Mouse (Mus musculus) kidney, postnatal 4 days (tissue): Measurements from ENCODE around the gene Sppl2a.
"Not testable (repeated sequence)": the region's sequence is repeated elsewhere in the genome, so short reads cannot be mapped to it uniquely, and the experiment has no call there.

Experiments used
- DNase-seq, 2 experiments: peaks; one replicate each; pipeline ENCODE4 v3.0.0; 2021; ENCODE audit warnings: mixed read lengths in 2 of 2

The Sppl2a gene

GRCm38 (mm10) chr2:126892316-126892715 lies 40.7 kb downstream of the Sppl2a start:
- DNase-seq: no peak

GRCm38 (mm10) chr2:126891743-126892142 lies 41.3 kb downstream of the Sppl2a start:
- no peak for DNase-seq

DNA sequence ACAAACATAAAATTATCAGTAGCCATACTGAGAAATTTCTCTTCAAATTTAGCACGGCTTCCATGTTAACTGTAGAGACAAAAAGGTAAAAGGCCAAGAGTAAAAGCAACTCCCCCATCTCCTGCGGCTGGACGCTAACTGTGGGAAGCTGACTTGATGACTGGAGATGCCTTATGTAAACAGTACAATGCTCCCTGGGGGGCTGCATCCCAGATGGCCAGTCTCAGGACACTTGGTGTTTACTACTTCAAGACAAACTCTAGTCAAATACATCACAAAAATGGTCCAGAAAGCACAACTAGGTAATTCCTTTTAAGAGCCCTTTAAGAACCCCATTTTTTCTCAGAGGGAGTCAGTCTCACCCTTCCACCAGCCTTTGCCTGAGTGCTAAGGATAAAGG lies 45.9 kb downstream of the Sppl2a start:
- no peak for DNase-seq

DNA sequence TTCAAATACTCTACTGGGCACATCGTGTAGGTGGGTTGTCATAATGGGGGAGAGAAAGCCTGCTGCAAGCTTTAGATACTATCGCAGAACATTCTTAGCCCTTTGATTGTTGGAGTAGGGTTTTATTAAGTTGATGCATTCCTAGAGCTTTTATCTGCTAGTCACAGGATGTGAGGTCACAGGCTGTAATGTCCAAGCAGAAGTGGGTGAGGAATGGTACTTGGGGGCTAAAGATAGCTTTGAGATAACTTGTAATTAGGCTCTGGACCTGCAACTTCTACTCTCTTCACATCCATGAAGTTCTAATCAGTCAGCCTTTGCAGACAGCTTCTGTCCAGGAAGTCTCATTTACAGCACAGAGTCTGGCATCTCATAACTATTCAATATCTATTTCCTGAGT lies 47.2 kb downstream of the Sppl2a start:
- no peak for DNase-seq

GRCm38 (mm10) chr2:126882711-126883110 lies 50.3 kb downstream of the Sppl2a start:
- DNase-seq: not testable (repeated sequence)

DNA sequence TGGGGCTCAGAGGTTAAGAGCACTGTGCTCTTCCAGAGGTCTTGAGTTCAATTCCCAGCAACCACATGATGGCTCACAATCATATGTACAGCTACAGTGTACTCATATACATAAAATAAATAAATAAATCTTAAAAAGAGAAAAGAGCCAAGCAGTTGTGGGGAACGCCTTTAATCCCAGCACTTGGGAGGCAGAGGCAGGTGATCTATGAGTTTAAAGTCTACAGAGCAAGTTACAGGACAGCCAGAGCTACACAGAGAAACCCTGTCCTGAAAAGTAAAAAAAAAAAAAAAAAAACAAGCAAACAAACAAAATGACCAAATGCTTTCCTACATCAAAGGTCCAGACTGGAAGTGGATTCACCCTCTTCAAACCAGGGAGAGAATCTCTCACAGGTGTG lies 55.0 kb downstream of the Sppl2a start:
- no peak for DNase-seq

DNA sequence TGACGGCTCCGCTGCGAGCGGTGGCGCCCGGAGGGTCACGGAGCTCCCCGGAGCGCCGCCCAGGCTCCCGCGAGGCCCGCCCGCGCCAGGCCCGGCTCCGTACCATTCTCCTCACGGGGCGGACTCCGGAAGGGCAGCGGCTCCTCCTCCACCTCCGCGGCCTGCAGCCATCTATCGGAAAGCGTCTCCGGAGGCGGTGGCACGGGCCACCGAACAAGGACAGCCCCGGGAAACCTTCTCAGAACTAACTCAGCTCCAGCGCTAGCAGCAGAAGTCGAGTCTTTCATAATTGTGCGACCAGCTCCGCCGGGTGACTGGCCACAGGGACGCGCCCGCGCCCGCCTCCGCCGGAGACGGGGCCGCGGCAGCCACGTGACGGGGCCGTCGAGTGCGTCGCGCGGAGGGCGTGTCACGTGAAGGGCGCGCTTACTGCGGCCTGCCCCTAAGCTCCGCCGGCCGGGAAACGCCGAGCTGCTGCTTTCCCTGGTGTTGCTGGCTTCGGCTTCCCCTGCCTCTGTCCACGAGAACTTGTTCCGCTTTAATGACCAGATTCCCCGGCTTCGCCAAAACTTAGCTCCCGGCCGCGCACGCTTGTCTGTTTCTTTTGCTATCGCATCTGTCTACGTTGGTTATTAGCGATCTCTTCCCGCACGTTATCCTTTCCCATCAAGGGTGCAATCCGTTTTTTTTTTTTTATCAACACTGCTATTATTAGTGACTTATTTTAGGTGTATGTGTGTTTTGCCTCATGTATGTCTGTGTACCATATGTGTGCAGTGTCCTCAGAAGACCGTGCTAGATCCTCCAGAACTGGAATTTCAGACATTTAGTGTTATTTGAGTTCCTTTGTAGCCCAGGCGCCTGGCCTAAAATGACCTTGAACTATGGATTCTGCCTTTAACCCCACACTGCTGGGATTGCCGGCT lies 56.9 kb downstream of the Sppl2a start, which contains the start of gene Trpm7:
Gene Trpm7, minus strand, starts transcription at position 360 of the 926 bp plus-strand sequence.
- DNase-seq: peak; percentile 93 to 96

GRCm38 (mm10) chr2:126875516-126875835 lies 57.6 kb downstream of the Sppl2a start:
- no peak for DNase-seq

DNA sequence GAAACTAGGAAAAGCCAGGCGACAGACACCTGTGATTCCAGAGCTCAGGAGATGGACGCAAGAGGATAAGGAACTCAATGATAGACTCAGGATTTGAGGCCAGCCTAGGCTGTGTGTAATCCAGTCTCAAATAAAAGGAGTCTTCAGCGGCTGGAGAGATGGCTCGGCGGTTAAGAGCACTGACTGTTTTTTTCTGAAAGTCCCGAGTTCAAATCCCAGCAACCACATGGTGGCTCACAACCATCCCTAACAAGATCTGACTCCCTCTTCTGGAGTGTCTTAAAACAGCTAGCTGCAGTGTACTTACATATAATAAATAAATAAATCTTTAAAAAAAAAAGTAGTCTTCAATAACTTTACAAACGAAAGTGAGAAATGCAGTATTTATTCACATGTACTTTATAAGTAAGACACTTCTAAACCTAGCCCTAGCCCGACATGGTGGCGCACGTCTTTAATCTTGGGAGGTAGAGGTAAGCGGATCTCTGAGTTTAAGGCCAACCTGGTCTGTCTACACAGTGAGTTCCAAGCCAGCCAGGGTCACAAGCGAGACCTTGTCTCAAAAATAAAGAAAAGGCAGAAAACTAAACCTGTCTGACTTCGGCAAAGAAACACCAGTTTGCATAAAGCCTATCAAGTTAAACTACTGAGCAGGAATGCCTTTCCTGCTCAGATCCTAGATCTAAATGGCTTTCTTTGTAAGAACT lies 58.1 kb downstream of the Sppl2a start:
- peak; percentile 17 to 31 for DNase-seq

- no peak for DNase-seq
Observed at GRCm38 (mm10) chr2:126866301-126866700, 66.7 kb downstream of the Sppl2a start.

DNA sequence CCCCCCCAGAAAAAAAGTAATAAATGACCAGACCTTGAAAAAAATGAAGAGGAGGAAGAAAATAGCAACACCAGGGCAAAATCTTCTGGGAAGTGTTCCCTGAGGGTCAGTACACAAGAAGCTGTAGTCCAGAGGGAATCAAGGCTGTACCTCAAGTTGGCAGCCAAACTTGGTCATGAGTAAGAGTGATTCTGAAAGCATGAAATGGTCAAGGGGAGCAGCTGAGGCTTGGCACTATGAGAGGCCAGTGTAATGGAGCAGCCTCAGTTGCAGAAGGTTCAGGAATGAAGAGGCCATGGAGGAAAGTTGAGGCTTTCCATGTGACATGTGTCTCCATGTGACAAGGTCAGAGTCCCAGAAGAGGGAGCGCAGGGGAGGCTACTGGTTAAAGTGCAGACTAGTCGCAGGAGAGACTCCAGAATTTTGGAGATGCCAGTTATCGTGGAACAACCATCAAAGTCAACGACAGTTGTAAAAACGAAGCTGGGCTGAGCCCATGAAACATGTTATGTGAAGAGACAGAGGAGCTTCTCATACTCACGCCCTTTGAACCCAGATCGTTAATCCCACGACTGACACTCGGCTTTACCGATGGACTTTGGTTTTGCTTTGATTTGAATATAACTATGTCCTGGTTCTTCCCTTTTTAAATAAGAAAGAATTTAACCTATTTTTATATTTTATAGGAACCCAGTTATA lies 67.4 kb downstream of the Sppl2a start:
- peak in 1 of 2 experiments; percentile 10 for DNase-seq

DNA sequence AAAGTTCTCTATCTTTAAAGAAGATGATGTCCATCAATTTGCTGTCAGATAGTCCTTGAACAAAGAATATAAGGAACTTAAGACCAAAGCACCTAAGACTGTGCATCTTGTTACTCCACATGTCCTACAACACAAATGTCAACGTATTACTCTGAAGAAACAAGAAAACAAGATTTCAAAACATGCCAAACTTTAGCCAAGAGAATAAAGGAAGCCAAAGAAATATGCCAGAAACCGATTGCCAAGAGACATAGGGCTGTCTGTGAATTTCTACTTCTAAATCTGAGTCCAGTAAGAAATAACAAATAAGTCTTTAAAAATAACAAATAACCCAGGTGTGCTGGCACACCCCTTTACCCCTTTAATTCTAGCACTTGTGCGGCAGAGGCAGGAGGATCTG lies 68.0 kb downstream of the Sppl2a start:
- no peak for DNase-seq

GRCm38 (mm10) chr2:126844751-126845150 lies 88.3 kb downstream of the Sppl2a start:
- DNase-seq: no peak
